Mouse (Mus musculus): Measurements from ENCODE around the gene Dxo.

DNA sequence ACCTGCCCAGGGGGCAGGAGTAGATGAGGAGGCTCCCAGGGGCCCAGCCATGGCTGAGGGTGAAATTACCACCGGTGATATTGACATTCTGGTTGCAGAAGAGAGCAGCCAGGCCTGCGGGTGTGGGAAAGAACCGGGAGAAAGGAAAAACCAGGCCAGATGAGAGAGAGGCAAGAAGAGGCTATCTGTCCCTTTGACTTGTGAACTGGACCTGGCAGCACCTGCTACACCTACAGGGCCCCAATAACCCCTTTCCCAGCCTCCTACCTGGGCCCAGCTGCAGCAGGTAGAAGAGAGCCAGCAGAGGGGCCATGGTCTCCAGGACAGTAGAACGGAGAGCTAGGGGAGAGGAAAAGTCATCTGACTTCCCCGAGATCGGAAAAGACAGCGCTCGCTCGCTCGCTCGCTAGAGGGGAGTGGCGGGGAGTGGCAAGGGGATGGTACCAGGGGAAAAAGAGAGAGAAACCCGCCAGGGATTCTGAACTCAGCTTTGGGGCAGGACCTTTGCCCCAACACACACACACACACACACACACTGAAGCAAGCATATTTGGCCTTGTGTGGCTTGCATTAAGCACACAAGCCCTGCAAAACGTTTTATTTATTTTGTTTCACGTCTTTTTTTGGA is 45.0 kb downstream of the Dxo start, which contains the start of gene Gm20547:
- TF ChIP-seq CTCF (IDR thresholded peaks at IDR 0.05; ENCODE audit: low read depth) (no peak), EP300 (optimal IDR thresholded peaks at IDR 0.05) (no peak)

Data from stomach, postnatal 0 days (tissue).